Mouse (Mus musculus) monocyte, adult 2 months (primary cell): Measurements from ENCODE around the gene Gcn1l1.
"Not testable (repeated sequence)": the region's sequence is repeated elsewhere in the genome, so short reads cannot be mapped to it uniquely, and the experiment has no call there.

Experiments used
- DNase-seq, 2 experiments: peaks; one replicate each; pipeline ENCODE4 v3.0.0; 2022; ENCODE audit warnings: low spot score in 2 of 2, low read depth in 1 of 2

Gcn1l1 gene

DNA sequence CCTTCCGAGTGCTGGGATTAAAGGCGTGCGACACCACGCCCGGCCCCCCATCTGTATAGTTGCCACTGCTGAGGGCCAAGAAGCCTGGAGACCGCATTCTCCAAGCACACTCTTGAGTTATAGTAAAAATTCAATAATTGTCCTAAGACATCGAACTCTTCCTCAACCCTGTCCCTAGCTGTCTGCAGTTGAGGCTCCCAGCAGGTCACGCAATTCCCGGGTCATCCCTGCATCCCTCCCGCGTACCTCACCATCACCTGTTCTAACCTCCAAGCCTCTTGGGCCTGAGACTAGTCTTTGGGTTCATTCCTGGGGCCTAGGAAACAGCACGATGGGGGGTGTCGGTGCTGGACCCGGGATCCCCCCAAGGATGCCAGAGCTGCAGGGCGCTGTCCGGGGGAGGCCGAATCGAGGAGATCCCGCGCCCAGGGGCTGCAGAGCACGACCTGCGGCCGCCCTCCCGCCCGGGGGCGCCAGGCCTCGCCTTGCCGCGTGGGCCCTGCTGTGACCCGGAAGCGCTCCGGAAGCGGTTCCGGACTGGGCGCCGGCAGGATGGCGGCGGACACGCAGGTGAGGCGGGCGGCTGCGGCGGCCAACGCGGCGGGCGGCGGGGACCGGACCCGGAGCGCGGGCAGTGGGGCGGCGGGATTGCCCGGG, at the start of gene Gcn1l1:
Gcn1l1 (plus strand) TSS at position 518 of the 657 bp plus-strand sequence.
- peak in 1 of 2 experiments; percentile 31 for DNase-seq

DNA sequence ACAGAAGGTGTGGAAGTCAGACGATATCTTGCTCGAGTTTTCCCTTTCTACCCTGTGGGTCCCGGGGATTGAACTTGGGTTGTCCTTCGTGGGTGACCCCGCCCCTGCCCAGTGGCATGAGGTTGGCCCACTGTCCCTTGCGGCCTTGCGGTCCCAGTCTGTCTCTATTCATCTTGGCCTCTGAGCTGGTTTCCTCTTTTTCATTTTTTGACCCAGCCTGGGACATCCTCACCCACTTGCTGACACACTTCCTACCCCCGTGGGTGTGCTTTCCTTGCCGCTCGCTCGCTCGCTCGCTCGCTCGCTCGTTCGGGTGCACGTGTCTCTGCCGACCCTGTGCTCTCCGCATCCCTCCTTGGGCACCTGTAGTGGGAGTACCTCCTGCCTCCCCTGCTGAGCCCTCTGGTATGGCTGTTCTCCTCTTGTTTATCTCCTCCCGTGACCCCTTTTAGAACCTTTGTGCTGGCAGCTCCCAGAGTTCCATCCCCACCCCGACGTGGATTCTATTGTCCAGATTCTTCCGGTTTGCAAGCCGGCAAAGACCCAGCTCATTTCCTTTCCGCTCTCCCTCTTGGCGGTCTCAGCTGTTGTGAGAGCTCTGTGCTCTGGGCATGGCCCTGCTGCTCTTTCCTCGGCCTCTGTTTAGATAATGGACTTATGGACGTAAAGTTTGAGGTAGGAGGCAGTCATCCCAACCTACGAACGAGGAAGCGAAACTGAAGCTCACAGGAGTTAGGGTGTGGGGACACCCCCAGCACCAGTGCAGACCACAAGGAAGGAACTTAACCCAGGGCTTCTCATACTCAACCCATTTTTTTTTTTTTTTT, 48.8 kb upstream of the Gcn1l1 start:
- peak; percentile 77 to 79 for DNase-seq

DNA sequence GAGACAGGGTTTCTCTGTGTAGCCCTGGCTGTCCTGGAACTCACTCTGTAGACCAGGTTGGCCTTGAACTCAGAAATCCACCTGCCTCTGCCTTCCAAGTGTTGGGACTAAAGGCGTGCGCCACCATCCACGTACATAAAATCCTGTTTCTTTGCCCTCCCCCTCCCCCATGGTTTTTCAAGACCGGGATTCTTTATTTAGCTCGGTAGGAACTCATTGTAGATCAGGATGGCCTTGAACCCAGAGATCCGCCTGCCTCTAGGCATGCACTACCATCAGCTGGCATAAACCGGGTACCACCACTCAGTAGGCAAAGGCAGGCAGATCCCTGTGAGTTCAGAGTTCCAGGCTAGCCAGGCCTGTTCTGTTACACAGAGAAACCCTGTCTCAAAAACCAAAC, 48.1 kb upstream of the Gcn1l1 start:
- DNase-seq, result no peak

DNA sequence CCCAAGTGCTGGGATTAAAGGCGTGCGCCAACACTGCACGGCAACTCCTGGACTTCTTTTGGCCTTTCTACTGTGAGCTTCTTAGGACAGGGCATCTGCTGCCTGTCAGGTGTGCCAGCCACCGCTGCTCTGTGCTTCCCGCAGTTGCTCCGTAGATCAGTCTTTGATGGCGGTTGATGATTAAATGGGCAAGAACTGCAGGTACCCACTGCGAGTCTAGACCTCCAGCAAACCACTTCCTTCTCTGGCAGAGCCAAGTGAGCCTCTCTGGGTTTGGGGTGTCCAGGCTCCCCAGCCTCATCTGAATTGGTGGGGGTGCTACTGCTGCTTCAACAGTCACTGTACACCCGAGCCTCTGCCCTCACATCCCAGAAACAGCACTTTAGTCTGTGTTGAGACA, 47.6 kb upstream of the Gcn1l1 start:
- DNase-seq, result no peak

DNA sequence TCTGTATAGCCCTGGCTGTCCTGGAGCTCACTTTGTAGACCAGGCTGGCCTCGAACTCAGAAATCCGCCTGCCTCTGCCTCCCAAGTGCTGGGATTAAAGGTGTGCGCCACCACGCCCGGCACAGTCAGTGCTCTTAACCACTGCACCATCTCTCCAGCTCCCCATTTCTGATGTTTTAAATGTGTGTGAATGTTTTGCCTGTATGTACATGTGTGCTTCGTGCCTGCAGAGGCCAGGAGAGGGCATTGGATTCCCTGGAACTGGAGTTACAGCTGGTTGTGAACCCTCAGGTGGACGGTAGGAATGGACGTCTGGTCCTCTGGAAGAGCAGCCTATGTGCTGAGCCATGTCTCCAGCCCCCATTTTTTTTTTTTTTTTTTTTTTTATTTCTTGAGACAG, 46.8 kb upstream of the Gcn1l1 start:
- not testable (repeated sequence) for DNase-seq

DNA sequence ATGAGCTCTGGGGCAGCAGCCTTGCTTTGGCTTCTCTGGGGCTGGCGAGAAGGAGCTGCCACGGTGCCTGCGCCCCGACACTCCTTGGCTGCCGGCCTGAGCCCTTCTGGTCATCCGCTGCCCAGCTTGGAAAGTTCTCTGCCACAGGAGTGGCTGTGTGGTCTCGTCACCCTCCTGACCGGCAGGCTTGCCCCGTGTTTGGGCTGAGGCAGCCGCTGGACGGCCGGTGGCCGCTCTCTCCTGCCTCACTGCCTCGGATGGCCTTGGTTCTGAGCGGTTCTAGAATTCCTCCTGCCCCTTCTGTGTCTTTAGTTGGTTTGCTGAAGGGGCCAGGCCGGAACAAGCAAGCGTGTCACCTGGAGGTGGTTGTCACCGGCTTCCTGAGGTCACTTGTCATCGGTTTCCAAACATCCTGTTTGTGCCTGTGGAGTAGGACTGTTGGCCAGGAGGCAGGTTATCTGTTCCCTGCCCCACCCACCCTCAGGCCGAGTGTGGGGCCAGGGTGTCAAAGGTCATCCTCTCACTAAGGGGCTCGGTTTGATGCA, 44.7 kb upstream of the Gcn1l1 start:
- no peak for DNase-seq

DNA sequence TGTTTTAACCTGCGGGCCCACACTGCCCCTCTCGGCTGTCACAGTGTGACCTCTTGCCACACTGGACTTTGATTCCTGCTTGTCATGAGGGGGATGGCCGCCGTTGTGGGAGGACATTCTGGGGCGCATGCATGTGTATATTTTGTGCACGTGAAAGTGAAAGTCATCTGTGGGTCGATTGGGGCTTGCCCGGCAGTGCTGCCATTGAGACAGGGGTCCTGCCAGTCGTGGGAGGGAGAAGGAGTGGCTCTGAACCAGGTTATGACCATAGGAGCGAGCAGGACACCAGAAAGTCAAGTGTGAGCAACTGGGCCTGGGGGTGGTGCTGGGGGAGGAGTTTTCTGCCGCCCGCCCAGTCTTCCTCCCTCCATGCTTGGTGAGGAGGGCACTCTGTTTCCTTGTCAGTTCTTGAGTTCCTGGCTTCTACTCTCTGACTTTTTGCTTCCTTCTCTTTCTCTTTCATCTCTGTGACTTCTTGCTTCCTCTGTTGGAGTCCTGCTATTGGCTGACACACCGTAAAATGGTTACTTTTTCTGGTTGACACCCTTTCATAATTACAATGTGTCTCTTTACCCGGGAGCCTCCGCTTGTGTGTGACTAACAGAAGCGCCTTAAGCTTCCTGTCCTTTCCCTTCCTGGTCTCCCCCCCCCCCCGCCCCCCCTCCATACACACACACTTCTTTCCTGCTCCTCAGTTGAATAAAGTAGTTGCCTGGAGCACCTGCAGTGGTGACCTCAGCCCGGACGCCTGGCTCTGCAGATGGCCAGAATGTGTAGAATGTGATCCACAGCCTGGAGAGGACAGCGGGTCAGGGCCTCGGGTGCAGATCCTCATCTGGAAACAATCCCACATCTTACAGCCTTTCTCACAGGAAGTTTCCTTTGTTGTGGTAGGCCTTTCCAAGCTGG, 43.2 kb upstream of the Gcn1l1 start:
- no peak for DNase-seq

DNA sequence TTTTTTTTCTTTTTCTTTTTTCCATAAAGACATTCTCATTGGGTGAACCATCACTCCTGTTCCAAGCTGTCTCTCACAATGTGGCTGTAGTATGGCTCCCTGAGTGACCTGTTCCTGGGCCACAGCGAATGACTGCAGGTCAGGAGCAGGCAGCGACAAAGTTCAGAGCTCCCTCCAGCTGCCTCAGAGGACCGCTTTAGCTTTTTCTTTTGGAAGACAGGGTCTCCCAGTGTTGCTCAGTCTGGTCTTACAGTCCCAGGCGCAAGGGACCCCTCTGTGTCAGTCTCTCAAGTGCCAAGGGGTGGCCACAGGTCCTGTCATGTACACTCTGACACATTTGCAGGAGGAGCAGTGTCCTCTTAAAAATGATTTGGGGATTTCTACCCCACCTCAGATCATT, 42.5 kb upstream of the Gcn1l1 start:
- DNase-seq, result no peak

DNA sequence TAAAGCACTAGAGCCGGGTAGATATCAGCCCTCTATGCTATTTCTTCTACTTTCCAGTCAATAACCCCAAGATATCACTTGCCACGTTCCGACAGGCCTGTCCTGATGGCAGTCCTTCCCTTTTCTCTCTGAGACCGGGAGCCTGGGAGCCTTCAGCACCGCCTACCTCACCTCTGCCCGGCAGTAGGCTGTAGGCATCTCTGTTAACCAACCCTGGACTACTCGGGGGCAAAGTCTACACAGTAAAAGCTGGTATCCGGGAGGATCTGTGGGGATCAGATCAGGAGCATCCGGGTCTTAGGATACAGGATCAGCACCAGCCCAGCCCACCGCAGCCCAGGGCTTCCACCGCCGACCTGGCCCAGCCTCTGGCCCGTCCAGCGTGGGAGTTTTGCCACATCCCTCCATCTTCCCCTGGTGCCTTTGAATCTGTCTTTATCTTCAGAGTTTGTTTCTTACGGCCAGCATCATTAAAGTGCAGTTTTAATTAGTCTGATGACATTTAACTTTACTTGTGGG, 42.0 kb upstream of the Gcn1l1 start:
- DNase-seq, result no peak

DNA sequence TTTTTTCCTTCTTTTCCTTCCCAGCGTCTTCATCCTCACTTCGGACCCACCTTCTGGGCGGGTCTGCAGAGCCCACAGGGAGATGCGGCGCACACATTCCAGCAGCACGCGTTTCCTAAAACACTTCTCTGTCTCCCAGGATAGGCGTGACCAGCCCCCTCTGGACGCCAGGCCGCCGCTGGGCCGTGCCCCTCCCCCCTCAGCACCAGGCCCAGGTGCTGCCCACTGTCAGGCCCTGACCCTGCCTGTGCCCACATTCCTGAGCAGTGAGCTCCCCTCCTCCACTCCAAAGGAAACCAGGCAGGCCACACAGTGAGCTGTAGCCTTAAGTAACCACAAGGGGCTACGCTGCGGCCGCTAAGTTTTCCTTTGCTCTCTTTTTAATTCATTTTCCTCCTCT, 41.1 kb upstream of the Gcn1l1 start:
- DNase-seq, result no peak

DNA sequence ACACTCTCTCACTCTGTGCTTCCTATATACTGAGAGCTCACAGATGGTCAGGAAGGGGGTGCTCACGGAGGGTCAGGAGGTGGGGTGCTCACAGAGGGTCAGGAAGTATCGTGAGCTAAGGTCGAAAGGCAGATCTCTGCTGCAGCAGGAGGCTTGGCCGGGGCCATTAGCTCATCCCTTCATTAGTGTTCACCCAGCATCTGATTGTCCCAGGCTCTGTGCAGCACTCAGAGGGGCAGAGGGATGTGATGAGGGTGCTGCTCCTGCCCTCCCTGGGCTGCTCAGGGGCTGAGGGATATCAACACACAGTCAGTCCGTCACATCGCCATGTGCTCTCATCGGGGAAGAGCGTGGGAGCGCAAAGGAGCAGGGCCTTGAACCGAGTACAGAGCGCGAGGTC, 40.6 kb upstream of the Gcn1l1 start:
- no peak for DNase-seq

DNA sequence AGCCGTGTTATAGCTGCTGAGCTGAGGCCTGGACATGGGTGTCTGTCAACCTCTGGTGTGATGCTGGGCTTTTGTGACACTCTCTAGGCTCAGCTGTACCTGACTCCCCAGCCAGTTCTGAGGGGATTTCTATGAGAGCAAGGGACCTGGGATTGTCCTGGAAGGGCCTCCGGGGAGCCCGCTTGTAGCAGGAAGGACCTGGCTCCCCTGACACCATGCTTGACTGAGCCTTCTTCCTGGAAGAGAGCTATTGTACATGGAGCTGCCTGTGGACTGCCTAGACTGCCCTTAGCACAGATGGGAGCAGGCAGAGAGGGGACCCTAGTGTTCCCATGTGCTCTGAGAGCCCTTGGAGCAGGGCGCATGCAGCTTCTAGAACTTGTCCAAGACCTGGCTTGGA, 39.6 kb upstream of the Gcn1l1 start:
- DNase-seq, result no peak

DNA sequence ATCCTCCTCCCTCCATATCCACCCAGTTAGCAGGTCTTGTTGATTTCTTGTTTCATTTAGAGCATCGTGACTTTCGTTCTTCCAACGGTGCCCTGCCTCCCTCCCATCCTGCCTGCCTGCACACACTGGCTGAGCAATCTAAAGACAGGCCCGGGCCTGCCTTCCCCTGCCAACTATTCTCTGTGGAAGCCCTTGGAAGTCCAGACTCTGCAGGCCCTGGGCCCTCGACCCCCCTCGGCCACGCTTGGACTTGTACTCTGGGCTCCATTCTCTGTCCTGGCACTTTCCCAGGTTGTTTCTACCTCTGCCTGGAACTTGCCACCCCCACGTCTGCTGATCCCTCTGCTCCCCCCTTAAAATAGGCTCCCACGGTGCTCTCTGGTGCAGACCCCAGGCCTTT, 39.1 kb upstream of the Gcn1l1 start:
- no peak for DNase-seq

DNA sequence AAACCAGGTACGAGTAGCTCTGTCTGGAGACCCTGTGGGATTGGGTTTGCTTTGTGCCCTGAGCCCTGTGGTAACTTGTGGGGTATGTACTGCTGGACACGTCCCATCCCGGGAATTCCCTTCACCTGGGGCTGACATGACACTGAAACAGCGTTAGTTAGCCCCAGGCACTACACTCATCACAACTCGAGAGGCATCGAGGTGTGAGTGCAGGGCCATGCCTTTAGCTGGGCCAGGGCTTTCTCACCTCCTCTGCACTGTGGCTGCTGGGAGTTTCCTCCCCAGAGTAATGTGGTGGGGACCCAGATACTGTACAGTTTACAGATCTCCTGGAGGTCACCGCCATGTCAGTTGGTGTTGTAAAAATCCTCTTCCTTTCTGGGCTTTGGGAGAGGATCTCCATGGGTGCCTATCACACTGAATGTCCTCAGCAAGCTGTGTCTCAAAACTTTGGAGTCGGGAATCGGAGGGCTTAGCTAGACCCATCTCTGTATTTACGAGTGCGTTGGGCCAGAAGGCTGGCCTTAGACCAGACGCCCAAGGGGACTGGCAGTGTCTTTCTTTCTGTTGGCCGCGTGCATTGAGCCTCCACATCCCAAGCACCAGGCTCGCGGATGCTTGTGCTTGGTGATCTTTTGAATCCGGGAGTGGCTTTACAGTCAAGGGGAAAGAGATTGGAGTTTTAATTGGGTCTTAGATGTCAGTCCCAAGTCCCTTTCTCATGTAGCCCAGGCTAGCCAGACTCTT, 38.4 kb upstream of the Gcn1l1 start:
- DNase-seq, result no peak

DNA sequence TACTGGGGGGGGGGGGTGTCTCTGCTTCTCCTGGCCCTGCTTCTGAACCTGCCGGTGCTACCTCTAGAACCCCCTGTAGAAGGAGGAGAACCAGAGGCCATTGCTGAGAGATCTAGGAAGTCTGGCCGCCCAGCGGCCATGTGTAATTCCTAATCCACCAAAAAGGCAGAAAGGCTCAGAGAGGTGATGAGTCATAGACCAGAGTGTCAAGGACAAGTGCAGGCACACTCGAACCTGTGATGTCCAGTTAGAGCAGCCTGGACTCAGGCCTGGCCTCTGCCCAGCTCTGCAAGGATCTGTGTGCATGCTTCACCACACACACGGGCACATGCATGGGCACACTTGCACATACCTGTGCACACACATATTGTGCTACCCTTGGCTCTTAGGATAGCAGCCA, 36.9 kb upstream of the Gcn1l1 start:
- DNase-seq, result no peak

DNA sequence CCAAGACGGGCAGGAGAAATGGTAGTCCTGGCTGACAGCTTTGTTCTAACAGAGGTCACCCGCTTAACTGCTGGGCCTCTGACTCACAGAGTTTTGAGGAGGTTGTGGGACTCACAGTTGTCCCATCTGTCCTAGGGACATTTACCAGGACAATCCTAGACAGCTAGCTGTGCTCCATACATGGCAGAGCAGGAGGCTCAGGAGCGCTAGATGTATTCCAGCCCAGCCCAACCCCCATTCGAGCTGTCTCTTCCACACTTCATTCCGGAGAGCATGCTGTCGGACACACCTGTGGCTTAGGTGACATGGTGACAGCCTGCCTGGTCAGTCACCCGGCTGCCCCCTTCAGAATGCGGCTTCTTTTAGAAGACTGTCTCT, 35.7 kb upstream of the Gcn1l1 start:
- DNase-seq, result no peak

DNA sequence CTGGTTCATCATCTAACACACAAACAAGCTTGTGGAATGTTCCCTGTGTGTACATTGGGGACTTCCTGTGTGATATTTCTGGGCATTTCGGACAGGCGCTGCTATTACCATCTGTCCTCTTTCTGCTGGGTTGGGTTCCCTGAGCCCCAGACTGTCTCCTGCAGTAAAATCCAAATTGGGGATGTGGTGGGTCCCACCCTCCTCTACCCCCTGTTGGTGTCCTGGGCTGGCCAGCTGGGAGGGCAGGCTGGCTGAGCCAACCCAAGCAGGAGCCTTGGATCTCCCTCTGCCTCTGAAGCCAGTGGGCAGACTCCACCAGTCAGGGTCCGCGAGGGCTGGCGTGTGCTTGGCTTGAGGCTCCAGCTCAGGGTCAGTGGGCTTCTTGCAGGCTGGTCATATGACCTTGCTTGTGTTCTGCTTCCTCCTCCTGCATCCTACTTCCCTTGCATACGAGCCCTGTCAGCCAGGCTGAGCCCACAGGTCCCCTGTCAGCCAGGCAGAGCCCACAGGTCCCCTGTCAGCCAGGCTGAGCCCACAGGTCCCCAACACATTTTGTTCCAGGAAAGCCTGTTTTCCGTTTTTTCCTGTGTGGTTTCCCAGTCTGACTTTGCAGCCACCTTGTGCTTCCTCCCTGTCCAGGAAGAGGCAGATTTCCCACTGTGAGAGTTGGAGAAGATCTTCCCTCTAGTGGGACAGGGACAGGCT, 35.2 kb upstream of the Gcn1l1 start:
- no peak for DNase-seq

DNA sequence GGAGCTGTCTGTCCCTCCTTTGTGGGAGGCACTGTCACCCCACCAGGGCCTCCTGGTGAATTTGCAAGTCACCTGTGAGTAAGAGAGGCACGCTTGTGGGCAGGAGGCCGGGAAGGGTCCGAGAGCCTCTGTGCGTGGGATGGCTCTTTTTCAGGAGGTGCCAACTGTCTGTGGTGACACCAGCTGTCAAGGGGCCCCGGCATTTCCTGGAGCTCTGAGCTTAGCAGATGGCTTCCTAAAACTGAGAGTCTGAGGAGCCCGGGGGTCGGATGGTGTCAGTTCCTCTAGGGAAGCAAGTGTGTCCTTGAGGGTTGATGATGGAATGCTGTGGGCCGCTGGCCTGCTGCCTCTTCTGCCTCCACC, 34.6 kb upstream of the Gcn1l1 start:
- no peak for DNase-seq

DNA sequence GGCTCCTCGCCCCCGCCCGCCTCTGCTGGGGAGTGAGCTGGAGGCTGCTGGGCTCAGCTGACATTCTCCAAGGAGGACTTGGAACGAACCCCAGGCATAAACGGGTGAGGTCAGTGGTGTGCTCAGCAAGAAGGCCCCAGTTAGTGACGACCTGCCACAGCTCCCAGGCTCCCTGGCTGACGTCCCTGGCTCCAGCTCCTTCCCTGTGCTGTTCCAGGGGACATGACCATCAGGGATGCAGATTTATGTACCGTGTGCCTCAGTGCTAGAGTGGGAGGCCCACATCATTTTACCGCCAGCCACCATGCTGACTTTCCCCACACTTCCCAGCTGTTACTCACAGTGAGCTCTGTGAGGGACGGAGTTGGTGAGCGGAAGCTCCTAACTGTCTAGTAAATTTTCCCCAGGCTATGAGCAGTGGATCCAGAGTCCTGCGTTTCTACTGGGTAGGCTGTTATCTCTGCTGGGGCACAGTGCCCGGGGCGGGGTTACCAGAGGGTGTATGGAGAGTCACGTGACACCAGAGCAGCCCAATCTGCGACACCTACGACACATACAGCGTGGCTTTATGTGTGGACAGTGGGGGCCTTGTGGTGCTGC, 33.3 kb upstream of the Gcn1l1 start:
- no peak for DNase-seq

DNA sequence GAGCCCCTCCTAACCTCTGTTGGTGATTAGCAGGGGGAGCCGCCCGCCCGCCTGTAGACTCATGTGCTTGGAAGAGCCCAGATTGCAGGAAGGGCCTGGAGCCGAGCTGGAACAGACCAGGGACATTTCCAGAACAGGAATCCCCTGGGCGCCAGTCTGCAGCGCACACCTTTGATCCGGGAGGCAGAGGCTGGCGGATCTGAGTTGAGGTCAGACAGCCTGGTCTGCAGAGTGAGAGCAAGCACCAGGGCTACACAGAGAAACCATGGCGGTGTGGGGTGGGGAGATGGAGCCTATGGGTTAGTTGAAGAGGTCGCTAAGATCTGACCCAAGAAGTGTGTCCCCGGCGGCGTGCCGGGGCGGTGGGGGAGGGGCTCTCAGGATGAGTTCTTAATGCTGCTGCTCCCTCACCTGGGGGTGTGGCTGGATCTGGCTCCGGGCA, 30.7 kb upstream of the Gcn1l1 start:
- DNase-seq, result no peak
